Mouse (Mus musculus) heart, postnatal 14 days (tissue): ENCODE measurements around the gene Stim1. TPM values are rescaled to one million over a fixed set of nuclear protein-coding genes. Genes with fewer than 3 reads are reported as not detected.
A peak's percentile ranks its signal among the peaks of the same experiment; 100 is the strongest.

Experiments used
- DNase-seq, 2 experiments: peaks; one replicate each; pipeline ENCODE4 v3.0.0; 2021 to 2022
- intact Hi-C: fragments of 180-260 bp; cut with DNase I; formaldehyde crosslinking; loops from one replicate; pipeline ENCODE4 v1.15.1; 2025
- long read RNA-seq, 2 experiments: library from polyadenylated mRNA; stranded (forward); transcript quantifications; one replicate each; pipeline ENCODE4 v2.0.0; 2021
- total RNA-seq, 2 experiments: library from RNA; stranded (reverse); gene quantifications; 2 replicates each; pipeline ENCODE4 v1.2.3; 2021

Stim1 gene
- total RNA-seq: 10 to 100 TPM; 25.8 to 30.2 TPM
- long read RNA-seq, experiment 1, full-length matches to known transcripts: 3 of 6 reads
- long read RNA-seq, experiment 1, partial matches to known transcripts: 1 of 6 reads
- long read RNA-seq, experiment 1, other reads (novel, unspliced or antisense): 2 of 6 reads
- long read RNA-seq, experiment 2, full-length matches to known transcripts: 3 of 13 reads
- long read RNA-seq, experiment 2, partial matches to known transcripts: 7 of 13 reads
- long read RNA-seq, experiment 2, other reads (novel, unspliced or antisense): 3 of 13 reads

DNA sequence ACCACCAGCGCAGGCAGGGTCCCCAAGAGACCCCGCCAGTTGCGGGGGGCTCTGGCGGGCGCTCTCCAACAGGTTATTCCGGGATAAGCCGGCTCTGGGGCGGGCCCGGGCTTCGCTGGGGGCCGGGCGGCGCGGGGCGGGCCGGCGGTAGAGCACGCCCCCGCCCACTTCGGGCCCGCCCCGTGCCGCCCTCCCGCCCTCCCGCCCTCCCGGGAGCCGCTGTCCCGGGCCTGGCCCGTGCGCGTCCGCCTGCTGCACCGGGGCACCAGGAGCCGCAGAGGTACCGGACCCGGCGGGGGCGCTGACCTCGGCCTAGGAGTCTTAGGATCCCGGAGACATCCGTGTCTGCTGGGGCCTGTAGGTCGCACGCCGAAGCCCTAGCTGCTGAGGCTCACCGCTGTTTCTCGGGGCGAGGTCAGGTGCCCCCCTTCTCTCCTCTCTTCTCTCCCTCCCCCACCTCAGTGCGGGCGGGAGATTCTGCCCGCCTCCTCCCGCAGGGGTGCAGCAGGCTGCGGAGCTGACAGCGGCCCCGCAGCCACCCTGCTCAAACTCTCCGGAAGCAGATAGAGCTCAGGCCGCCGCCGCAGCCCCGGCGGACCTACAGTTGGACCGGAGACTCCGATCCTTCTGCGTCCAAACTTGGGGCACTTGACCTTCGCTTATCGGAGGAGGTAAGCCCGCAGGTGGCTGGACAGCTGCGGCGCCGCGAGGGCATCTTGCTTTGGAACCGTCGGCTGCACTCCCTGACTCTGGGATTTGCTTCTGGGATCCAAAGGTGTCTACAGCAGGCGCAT lies at the start of gene Stim1:
Gene Stim1 (plus strand): TSS at position 206 of the 794 bp plus-strand sequence.
- intact Hi-C loops: loop anchor here (2.0 to 5.0 kb wide), 2 partner anchors 80 to 149 kb away; no protein-coding TSS in a partner anchor
- DNase-seq: peak; percentile 71 to 86

DNA sequence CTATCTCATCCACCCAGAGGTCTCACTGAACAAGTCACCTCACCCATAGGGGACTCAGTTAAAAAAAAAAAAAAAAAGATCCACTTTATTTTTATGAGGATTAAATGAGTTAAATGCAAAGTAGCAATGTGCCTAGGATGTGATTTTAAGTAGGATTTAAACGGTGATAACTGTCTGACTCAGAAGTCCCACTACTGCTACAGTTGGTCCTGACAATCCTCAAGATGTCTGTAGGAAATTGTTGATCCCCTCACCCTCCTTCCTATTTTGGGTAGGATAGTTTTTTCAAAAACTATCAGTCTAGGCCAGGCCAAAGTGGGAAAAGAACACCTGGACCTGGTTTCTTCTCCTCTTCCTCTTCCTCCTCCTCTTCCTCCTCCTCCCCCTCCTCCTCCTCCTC lies 45.7 kb upstream of the Stim1 start:
- no peak for DNase-seq
- intact Hi-C loops: loop anchor here (2.0 kb wide), 1 partner anchor 29 kb away; no protein-coding TSS in a partner anchor

DNA sequence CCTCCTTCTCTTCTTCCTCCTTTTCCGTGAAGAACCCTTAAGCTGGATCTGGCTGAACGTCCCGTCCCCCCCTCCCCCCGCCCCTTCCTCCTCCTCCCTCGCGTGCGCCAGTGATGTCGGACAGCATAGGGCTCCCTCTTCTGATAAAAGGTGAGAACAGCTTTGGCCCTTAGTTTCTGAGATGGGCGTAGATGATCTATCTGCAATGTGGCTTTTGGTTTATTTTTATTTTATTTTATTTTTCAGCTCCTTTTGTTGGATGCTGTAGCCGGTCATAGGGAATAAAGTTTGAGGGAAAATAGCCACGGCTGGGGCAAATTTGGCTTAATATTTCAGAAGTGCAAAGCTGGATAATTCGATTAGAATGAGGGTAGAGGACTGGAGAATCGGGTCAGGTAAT lies 45.3 kb upstream of the Stim1 start:
- intact Hi-C loops: loop anchor here (2.0 kb wide), 1 partner anchor 28 kb away; no protein-coding TSS in a partner anchor
- DNase-seq: peak; percentile 38 to 48

DNA sequence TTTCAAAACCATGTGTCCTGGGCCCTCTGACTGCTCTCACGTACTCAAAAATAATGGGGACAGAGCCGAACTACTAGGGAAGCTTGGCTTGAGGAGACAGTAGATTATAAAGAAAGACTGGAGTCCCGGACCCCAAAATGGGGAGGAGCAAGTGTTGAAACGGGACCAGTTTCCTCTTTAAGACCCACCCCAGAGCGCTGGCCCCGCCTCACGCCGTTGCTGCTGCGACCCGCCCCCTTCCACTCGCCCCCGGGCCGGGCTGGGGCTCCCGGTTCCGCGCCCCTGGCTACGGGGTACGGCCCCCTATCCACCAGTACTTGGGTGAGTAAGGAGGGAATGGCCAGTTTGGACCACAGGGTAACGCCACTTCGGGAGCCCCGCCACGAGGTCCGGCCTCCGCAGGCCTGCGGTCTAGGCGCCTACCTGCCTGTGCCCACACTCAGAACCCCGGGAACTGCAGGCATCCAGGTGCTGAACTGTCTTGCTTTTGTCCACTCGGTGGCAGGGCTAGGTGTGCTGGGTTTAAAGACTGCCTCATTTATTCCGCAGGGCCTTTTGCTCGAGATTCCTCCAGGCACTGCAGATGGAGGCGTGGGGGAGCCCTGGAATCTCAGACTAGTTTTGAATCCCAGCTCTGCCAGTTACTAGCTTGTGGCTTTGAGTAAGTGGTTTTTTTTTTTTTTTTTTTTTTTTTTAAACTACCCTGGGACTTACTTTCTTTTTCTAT lies 44.6 kb upstream of the Stim1 start:
- intact Hi-C loops: loop anchor here (2.0 kb wide), 1 partner anchor 28 kb away; no protein-coding TSS in a partner anchor
- DNase-seq: peak; percentile 71 to 78

DNA sequence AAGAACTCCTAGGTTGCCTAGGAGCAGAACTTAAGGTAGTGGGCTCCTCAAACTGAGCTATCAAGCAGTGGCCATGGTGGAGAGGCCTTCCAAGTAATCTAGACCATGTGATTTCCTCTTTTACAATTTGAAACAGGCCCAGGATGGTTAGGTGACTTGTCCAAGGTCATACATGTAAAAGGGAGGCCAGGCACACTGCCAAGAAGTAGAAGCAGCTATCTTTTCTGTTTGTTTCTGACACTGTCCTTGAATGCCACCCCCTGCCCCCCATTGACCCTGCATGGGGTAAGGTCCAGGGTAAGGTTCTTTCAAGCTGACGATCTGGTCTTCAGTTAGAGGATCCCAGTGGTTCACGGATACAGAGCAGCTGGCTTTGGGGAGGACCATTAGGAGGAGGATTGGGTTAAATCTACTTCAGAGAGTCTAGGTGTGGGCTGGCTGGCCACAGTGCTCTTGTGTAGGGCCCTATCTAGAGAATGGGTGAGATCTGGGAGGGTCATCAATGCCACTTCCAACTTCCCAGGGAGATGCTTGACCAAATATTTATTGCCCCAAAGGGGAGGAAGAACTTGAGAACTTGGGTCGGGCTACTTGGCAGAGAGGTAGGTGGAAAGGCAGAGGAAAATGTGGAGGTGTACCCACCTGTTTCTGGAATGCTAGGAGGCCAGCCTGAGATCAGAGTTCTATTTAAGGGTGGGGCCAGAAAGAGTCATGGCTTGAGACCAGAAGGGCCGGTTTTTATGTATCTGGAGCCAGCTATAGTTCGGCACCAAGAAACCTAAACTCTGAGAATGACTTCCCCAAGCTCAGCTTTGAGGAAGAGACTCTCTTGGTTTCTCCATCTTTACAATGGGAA lies 43.5 kb upstream of the Stim1 start:
- intact Hi-C loops: loop anchor here (2.0 kb wide), 1 partner anchor 27 kb away; no protein-coding TSS in a partner anchor
- DNase-seq: peak in 1 of 2 experiments; percentile 31

DNA sequence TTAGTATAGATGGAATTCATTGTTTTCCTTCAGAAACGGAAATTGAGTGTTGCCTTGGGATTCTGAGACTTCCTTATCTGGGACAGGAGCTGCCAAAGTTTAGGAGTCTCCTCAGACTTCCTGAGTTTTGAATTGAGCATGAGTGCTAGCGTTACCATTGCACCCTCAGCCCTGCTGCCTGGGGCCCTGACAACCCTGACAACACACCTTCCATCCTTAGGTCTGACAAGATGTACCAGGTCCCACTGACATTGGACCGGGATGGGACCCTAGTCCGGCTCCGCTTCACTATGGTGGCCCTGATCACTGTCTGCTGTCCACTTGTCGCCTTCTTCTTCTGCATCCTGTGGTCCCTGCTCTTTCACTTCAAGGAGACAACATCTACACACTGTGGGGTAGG lies 41.6 kb upstream of the Stim1 start:
- intact Hi-C loops: no loop called here
- DNase-seq: no peak

DNA sequence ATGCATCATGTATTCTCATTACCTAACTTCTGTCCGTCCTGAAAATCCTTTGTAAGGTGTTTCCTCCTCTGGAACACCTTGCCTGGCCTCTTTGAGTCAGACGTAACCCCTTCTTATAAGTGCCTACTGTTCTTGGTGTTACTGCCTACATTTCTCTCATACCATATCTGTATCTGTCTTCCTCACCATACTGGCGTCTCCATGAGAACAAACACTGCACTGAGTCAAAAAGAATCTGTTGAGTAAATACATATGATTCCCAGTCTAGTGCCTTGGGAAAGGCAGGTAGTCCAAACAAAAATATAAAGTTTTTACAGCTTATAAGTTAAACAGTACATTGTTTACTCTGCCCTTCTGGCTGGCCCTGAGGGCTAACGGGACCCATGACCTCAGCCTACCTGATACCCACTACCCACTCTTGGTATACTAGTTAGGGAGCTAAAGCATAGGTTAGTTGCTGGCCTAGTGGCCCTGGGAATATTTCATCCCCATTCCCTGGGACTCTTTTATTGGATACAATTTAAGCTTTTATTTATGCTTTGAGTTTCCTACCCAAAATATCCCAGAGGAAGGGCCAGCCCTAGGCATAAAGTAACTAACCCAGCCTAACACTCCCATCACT lies 39.4 kb upstream of the Stim1 start:
- DNase-seq: no peak
- intact Hi-C loops: no loop called here

DNA sequence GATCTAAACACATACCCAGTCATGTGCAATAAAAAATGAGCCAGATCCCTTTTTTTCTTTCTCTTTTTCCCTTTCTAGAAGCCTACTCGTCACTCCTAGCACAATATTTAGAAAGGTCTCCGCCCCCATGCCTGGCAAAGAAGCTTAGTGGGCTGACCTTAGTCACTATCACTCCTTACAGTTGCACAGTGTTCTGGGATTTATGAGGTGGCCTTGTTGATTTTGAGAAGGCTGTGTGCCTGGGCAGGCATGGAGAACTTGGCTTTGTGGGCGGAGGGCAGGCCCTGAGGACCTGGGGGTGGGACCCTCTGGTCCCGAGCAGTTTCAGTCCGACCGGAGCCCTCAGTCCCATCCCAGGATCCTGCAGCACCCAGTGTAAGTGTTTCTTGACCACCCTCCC lies 37.8 kb upstream of the Stim1 start:
- DNase-seq: no peak
- intact Hi-C loops: no loop called here

DNA sequence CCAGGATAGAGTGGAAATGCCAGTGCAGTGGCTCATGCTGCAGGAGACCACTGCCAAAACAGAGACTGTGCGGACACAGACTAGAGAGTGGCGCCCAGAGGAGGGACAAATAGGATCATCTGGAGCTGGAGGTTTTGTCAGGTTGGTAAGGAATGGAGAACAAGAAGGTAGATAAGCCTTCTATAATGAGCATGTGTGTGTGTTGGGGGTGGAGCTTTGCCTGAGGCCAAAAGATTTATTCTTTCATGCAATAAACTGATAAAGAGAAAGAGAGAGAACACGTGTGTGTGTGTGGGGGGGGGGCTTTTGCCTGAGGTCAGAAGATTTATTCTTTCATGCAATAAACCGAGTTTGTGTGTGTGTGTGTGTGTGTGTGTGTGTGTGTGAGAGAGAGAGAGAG lies 34.5 kb upstream of the Stim1 start:
- intact Hi-C loops: no loop called here
- DNase-seq: no peak

DNA sequence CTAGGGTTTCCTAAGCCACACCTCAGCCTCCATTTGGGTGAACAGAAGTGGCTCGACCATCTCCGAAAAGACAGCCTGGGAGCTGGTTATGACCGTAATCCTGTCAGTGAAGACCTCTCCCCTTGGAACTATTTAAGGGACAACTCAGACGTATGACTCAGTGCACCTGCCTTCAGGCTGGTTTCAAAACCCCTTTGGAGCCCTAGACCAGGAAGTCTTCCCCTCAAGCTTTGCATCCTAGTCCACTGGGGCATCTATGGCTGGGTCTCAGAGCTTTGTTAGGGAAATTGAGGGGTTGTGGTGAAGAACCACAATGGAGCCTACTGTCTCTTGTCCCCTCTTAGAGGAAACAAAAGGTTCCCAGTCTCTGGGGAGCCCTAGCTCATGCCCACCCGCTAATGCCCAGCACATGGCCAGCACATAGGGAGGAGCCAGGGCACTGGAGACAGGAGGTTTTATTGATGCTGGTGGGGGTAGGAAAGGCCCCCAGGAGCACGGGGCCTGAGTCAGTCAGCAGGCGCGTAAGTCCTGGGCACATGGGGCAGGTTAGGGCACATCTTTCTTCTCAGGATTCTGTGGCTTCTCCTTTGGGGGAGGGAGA lies 28.8 kb upstream of the Stim1 start:
- DNase-seq: no peak
- intact Hi-C loops: no loop called here

DNA sequence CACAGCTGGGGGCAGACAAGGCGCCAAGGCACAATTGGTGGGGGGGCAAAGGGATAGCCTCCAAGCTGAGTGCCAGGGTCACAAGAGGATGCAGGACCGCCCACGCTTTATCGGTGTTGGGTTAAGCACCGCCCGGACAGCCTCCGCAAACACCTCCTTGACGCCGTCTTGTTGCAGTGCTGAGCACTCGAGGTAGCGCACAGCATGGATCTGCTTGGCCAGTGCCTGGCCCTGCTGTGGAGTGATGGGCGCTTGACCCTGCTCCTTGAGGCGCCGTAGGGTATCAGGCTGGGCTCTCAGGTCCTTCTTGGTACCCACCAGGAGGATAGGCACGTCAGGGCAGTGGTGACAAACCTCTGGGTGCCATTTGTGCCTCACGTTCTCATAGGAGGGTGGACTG lies 28.0 kb upstream of the Stim1 start:
- intact Hi-C loops: no loop called here
- DNase-seq: no peak

DNA sequence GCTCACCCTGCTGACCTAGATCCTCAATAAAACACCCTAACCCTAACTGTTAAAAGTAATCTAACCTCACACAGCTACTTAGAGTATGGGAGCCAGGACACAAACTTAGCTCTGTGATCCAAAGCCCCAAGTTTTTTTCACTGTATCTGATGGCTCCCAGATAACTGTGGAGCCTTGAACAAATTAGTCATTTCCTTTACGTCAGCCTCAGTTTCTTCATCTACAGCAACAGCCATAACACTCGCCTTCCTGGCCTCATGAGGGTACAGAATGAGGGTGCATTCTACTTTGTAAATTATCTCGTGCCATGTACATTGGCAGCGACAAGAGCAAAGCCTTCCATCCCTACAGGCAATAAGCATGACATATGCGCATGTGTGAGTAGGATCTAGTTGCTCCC lies 25.2 kb upstream of the Stim1 start:
- intact Hi-C loops: no loop called here
- no peak for DNase-seq

DNA sequence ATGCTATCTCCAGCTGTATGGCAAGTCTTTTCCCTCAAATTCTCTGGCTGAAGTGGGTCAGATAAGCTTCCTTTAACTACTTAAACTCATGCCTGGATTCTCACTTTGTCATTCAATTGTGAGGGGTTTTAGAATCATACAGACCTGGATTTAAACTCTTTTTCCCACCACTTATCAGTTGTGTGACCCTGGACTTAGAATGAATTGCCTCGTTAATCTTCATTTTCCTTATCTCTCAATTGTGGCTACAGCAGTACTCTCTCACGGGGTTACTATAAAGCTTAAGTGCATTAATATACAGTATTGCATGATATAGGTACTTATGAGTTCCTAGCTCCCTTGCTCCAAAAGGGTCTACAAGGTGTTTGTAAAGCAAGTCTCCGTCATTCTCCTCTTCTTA lies 24.7 kb upstream of the Stim1 start:
- intact Hi-C loops: no loop called here
- no peak for DNase-seq

DNA sequence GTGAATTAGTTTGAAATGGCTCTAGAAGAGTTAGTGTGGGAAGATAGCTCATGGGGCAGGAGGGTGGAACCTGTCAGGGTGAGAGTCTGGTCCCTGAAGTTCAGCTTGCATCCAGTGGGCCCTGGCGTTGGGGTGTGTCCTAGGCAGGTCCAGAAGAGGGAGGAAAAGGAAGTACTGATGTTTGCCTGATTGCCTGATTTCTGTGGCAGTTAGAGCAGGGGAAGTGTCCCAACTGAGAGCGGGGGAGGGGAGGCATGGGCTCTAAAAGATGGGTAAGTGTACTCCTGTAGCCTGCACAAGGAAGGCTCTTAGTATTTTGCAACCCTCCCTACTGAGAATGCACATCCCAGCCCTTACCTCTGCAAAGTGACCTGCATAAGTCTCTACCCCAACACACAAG lies 23.7 kb upstream of the Stim1 start:
- intact Hi-C loops: no loop called here
- DNase-seq: peak; percentile 44 to 45

DNA sequence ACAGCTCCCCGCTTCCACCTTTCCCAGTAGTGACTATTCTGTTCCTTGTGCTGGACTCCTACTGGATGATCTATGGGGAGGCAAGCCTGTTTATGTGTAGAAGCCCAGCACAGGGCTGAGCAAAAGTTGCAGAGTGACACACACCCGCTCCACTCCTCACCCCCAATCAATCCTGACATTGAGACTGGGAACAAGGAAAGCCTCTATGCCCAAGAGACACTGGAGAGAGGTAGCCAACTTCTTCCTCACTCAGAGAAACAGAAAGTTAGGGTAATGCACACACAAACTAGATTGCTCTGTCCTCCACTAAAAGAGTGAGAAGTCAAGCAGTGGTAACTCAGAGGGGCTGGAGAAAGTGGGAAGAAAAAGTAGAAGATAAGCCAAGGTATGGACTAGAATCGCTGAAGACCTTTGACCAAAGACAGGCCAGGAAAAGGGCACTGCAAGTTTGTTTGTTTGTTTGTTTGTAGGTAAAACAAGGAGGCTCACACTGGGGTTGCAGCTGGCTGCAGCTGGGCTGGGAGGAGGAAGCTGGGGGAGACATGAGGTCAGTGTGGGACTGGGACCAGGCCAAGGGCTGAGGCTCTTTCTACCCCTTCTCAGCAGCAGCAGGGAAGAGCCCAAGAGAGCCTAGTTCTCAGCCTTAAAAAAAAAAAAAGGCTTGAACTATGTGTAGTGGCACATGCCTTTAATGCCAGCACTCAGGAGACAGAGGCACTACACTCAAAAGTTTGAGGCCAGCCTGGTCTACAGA lies 22.6 kb upstream of the Stim1 start:
- intact Hi-C loops: no loop called here
- peak; percentile 74 to 76 for DNase-seq

DNA sequence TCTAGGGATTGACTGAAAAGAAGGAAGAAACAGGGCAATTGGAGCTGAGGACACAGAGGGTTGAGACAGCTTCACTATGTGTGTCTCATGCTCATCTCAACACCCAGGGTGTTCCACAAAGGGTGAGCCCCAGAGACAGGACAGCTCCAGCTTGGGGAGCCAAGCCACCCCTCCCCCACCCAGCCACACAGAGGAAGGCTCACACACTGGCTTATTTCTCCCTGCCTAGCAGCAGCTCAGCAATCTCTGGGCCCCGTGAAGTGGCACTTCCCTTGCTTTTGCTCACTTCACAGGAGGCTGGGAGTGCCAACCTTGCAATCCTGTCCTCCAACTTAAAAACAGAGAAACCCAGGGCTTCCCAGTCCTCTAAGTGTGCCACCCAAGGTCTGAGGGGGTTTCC lies 21.8 kb upstream of the Stim1 start:
- DNase-seq: peak; percentile 59 to 60
- intact Hi-C loops: no loop called here

DNA sequence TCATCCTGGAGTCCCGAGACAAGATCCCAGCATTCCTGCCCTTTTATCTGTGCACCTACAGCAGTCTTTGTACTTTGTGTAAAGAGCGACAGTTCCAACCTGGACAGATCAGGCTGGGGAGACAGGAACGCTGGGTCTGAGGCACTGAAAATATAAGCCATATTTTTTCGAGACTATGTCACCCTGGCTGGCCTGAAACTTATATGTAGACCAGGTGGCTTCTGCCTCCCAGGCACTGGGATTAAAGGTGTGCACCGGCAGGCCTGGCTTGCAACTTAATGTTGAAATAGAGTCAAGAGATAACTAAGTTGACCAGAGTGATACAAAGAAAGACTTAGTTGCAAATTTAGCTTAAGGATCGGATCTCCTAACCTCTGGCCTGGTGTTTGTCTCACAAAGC lies 21.3 kb upstream of the Stim1 start:
- intact Hi-C loops: no loop called here

DNA sequence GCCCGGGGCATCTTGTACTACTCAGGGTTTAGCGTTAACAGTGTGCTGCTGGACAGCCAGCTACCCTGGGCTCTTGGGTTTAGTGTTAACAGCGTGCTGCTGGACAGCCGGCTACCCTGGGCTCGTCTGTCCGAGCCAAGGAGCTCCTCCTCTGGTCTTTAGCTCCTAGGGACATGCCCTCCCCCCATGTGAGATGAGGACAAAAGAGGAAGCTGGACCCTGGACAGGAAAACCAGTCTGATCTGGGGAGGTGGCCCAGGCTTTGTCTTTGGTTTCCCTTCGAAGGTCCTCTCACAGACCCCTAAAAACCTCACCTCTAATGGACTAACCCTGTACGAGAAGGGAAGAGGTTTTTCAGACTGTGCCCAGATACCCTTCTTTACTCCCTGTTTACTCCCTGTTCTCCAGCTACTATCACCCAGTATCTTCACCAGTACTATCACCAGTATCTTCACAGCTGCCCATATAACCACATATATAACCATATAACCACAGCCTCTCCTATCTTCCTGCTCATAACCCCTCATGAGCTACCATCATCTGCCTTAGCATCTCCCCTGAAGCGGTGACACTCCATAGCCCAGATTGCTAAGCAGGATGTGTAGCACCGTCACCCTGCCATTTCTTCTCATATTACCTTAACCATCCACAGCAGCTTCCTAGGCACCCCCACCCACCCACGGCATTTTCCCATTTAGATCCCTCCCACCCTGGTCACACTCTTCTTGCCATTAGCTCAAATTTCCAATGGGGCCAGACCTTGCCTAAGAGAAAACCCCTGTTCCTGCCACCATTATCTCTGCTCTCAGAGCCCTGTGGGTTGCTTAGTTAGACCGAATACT lies 20.4 kb upstream of the Stim1 start:
- intact Hi-C loops: no loop called here
- peak; percentile 42 to 49 for DNase-seq

More for the DNA sequence above, 21.3 kb upstream of the Stim1 start:
- no peak for DNase-seq
